Mouse (Mus musculus) lung, embryonic 14.5 days (tissue): ENCODE measurements around the gene Chrm3. TPM values are rescaled to one million over a fixed set of nuclear protein-coding genes. Genes with fewer than 3 reads are reported as not detected.

Experiments
- ATAC-seq: fragments of 200-750 bp; cut with Nextera tagmentation; 2 replicates; pipeline ENCODE4 v1.8.0; 2017; ENCODE audit warnings: mild to moderate bottlenecking, moderate TSS enrichment, moderate library complexity; ENCODE audit not compliant: insufficient read depth
- DNase-seq: peaks from one replicate; pipeline ENCODE4 v3.0.0-alpha.2; 2015
- H3K27ac ChIP-seq: fragments of 300-500 bp; sonication (generic); 2 replicates; pipeline ENCODE4 v1.5.1; 2014; ENCODE audit warnings: low read depth, mild to moderate bottlenecking, moderate library complexity
- H3K27me3 ChIP-seq: fragments of 300-500 bp; sonication (generic); 2 replicates; pipeline ENCODE4 v1.6.1; 2014; ENCODE audit warnings: low read length, control low read depth; ENCODE audit not compliant: insufficient read depth
- H3K36me3 ChIP-seq: fragments of 300-500 bp; sonication (generic); 2 replicates; pipeline ENCODE4 v1.6.1; 2014; ENCODE audit warnings: control low read depth; ENCODE audit not compliant: insufficient read depth
- H3K4me1 ChIP-seq: fragments of 300-500 bp; sonication (generic); 2 replicates; pipeline ENCODE4 v1.6.1; 2014; ENCODE audit warnings: antibody characterized with exemption, control low read depth; ENCODE audit not compliant: insufficient read depth
- H3K4me2 ChIP-seq: fragments of 300-500 bp; sonication (generic); 2 replicates; pipeline ENCODE4 v1.6.1; 2014; ENCODE audit warnings: mild to moderate bottlenecking
- H3K4me3 ChIP-seq: fragments of 300-500 bp; sonication (generic); 2 replicates; pipeline ENCODE4 v1.5.1; 2014; ENCODE audit warnings: low read depth, low read length
- H3K9ac ChIP-seq: fragments of 300-500 bp; sonication (generic); 2 replicates; pipeline ENCODE4 v1.6.1; 2014
- H3K9me3 ChIP-seq: fragments of 300-500 bp; sonication (generic); 2 replicates; pipeline ENCODE4 v1.6.1; 2016; ENCODE audit warnings: low read depth, low read length, control low read depth
- CTCF ChIP-seq: IDR thresholded peaks from 2 replicates; pipeline ENCODE4 v1.5.1; 2016; ENCODE audit warnings: antibody characterized with exemption, low read depth
- WGBS: fragments of 180-500 bp; shearing (Covaris S2); extraction: QIAGEN DNeasy Blood & Tissue Kit; methylation state at CpG from one replicate; pipeline ENCODE4 v1.1.7; 2014; 5-methylcytosine and 5-hydroxymethylcytosine counted together
- polyA plus RNA-seq: library from polyadenylated mRNA; unstranded; fragments of >200 nt; fragmentation: Nextera tagmentation; extraction: Ambion mirVana; gene quantifications from 2 replicates; pipeline ENCODE4 v1.2.1, GENCODE M21; 2014

Gene Chrm3
- polyA plus RNA-seq, 1 experiment from 2014 or later, result 0.42 TPM

GRCm38 (mm10) chr13:9949091-9949490, 411.6 kb downstream of the Chrm3 start:
- H3K36me3 ChIP-seq, result no peaks in the 10 kb centered on the region
- no peak overlapping the region for H3K4me2 ChIP-seq
- no peaks in the 10 kb centered on the region for H3K4me1 ChIP-seq
- DNase-seq, result no peak
- H3K9ac ChIP-seq, result no peak overlapping the region
- H3K4me3 ChIP-seq, result no peak overlapping the region
- no peaks in the 10 kb centered on the region for H3K9me3 ChIP-seq
- no peaks in the 10 kb centered on the region for H3K27me3 ChIP-seq
- no peak for TF ChIP-seq CTCF
- H3K27ac ChIP-seq, result no peak overlapping the region
- no peak for ATAC-seq
- WGBS, result 82% methylated on average over 4 of the region's 4 CpGs

GRCm38 (mm10) chr13:9940186-9940585, 420.5 kb downstream of the Chrm3 start:
- 63% methylated on average over 1 of the region's 1 CpGs for WGBS
- no peaks in the 10 kb centered on the region for H3K9me3 ChIP-seq
- no peak for TF ChIP-seq CTCF
- no peak overlapping the region for H3K4me2 ChIP-seq
- H3K36me3 ChIP-seq, result no peaks in the 10 kb centered on the region
- ATAC-seq (no peak), DNase-seq (no peak)
- H3K4me3 ChIP-seq, result no peak overlapping the region
- H3K4me1 ChIP-seq, result no peaks in the 10 kb centered on the region
- no peak overlapping the region for H3K27ac ChIP-seq
- no peak overlapping the region for H3K9ac ChIP-seq
- no peaks in the 10 kb centered on the region for H3K27me3 ChIP-seq

GRCm38 (mm10) chr13:9938798-9939485, 421.7 kb downstream of the Chrm3 start:
- H3K36me3 ChIP-seq, result no peaks in the 10 kb centered on the region
- TF ChIP-seq CTCF, result no peak
- peak; percentile 53 for DNase-seq
- WGBS, result 47% methylated on average over 3 of the region's 3 CpGs
- no peaks in the 10 kb centered on the region for H3K4me1 ChIP-seq
- H3K9ac ChIP-seq, result no peak overlapping the region
- ATAC-seq, result peak; percentile 49; the same call in 1 of the 2 replicates
- H3K4me3 ChIP-seq, result no peak overlapping the region
- no peaks in the 10 kb centered on the region for H3K9me3 ChIP-seq
- no peaks in the 10 kb centered on the region for H3K27me3 ChIP-seq
- H3K27ac ChIP-seq, result 0 out of 2 replicates have a peak overlapping the region, but pooled peaks have one; percentile 8
- H3K4me2 ChIP-seq, result no peak overlapping the region

GRCm38 (mm10) chr13:9932714-9933113, 427.9 kb downstream of the Chrm3 start:
- Histone ChIP-seq H3K4me3 (no peak overlapping the region), H3K27ac (no peak overlapping the region), H3K27me3 (no peaks in the 10 kb centered on the region), H3K9me3 (no peaks in the 10 kb centered on the region), H3K9ac (no peak overlapping the region), H3K4me1 (no peaks in the 10 kb centered on the region), H3K4me2 (no peak overlapping the region), H3K36me3 (no peaks in the 10 kb centered on the region)
- ATAC-seq (no peak), DNase-seq (no peak)
- TF ChIP-seq CTCF, result no peak
- 43% methylated on average over 4 of the region's 4 CpGs for WGBS

- TF ChIP-seq CTCF, result no peak
- Histone ChIP-seq H3K36me3 (no peaks in the 10 kb centered on the region), H3K9ac (no peak overlapping the region), H3K9me3 (no peaks in the 10 kb centered on the region), H3K4me1 (no peaks in the 10 kb centered on the region), H3K27ac (no peak overlapping the region), H3K4me2 (no peak overlapping the region), H3K27me3 (no peaks in the 10 kb centered on the region), H3K4me3 (no peak overlapping the region)
- no peak for ATAC-seq
- no peak for DNase-seq
- WGBS, result 75% methylated on average over 1 of the region's 1 CpGs
These were observed 430.0 kb downstream of the Chrm3 start for GRCm38 (mm10) chr13:9930606-9931005.

GRCm38 (mm10) chr13:9929978-9930377, 430.7 kb downstream of the Chrm3 start:
- Histone ChIP-seq H3K9ac (no peak overlapping the region), H3K27me3 (no peaks in the 10 kb centered on the region), H3K4me2 (no peak overlapping the region), H3K9me3 (no peaks in the 10 kb centered on the region), H3K4me1 (no peaks in the 10 kb centered on the region), H3K27ac (no peak overlapping the region), H3K36me3 (no peaks in the 10 kb centered on the region), H3K4me3 (no peak overlapping the region)
- TF ChIP-seq CTCF, result no peak
- DNase-seq (peak; percentile 75), ATAC-seq (peak; percentile 66)
- WGBS, result 39% methylated on average over 2 of the region's 2 CpGs

GRCm38 (mm10) chr13:9921150-9921549, 439.5 kb downstream of the Chrm3 start:
- Histone ChIP-seq H3K4me3 (no peak overlapping the region), H3K9me3 (no peaks in the 10 kb centered on the region), H3K4me1 (no peaks in the 10 kb centered on the region), H3K9ac (no peak overlapping the region), H3K4me2 (no peak overlapping the region), H3K27ac (no peak overlapping the region), H3K27me3 (no peaks in the 10 kb centered on the region), H3K36me3 (no peaks in the 10 kb centered on the region)
- ATAC-seq (no peak), DNase-seq (no peak)
- no peak for TF ChIP-seq CTCF
- 68% methylated on average over 1 of the region's 1 CpGs for WGBS

- Histone ChIP-seq H3K4me3 (no peak overlapping the region), H3K27ac (no peak overlapping the region), H3K27me3 (no peaks in the 10 kb centered on the region), H3K9me3 (no peaks in the 10 kb centered on the region), H3K36me3 (no peaks in the 10 kb centered on the region), H3K9ac (no peak overlapping the region), H3K4me2 (no peak overlapping the region), H3K4me1 (no peaks in the 10 kb centered on the region)
- 82% methylated on average over 4 of the region's 4 CpGs for WGBS
- no peak for DNase-seq
- no peak for ATAC-seq
- no peak for TF ChIP-seq CTCF
These were observed 447.9 kb downstream of the Chrm3 start for GRCm38 (mm10) chr13:9912697-9913096.
